Mouse (Mus musculus): Measurements from ENCODE around the gene Tbc1d8.

DNA sequence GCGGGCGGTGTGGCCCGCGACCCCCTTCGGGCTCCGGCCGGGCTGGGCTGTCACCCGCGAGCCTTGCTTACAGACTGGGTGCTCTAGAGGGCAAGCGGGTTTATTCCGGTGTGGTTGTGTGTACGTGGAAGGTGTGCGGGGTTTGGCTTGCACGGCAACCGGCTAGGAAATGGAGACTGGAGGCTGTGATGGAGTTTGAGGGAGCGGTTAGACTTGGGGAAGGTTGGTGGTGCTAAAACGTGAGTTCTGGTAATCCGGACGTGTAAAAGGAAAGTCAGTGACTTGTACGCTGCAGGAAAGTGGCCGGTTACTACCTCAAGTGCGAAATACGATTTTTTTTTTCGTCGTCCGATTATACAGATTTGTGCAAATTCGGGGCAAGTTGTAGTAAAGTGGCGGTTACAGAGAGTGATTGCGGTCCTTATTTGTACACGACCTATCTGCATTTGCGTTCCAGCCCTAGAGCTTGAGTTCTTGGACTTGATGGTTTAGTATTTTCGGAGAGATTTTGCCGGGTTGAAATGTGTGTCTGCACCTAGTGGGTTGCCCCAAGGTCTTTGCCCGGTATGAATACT, 110.2 kb downstream of the Tbc1d8 start:
- TF ChIP-seq POLR2A (IDR thresholded peaks at IDR 0.05; ENCODE audit: low read depth, low read length) (no peak), CTCF (conservative IDR thresholded peaks at IDR 0.05; ENCODE audit: insufficient read depth, insufficient read length, low read depth, low read length) (no peak)

All from kidney, adult 2 months (tissue).